Mouse (Mus musculus): Measurements from ENCODE around the gene Ndufa12. TPM values are rescaled to one million over a fixed set of nuclear protein-coding genes. Genes with fewer than 3 reads are reported as not detected.

The Ndufa12 gene
- polyA plus RNA-seq, 1 experiment from 2014 or later: 253 TPM

DNA sequence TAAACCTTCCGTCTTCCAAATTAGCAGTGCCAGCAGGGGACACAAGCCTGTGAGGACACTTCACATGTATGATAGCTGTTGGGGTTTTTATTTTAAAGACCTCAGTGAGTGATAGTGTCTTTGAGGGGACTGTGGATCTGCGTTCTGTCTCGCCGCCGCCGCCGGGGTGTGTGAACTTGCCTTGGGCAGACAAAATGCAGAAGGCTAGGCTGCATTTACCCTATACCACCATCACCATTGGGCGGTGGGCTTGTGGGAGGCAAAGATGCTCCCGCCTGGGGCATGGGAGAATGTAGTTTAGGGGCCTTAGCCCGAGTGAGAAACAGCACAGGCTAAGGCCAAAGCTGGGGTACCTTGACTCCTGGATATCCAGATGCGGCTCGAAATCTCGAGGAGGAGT lies 64.1 kb downstream of the Ndufa12 start:
- 87% methylated on average over 13 of the region's 13 CpGs for WGBS
- ATAC-seq: no peak
- TF ChIP-seq EP300 (IDR thresholded peaks at IDR 0.05) (no peak), CTCF (IDR thresholded peaks at IDR 0.05) (no peak)

DNA sequence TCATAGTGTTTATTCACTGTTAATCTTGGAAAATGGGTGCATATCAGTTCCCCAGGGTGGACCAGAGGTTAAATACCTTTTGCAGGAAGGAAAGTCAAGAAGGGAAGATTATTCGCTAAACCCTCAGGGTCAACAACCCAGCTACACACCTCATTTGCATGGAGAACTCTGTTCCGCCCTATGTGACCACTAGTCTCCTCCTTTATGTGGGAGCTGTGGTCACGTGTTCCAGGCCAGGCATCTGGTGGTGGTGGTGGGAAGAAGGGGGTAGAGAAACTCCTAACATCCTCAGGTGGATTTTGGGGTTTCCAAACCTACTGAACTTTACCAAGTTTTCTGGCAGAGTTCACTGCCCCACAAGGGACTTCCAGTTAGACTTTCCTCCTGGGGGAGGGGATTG lies 64.7 kb downstream of the Ndufa12 start:
- Histone ChIP-seq H3K9me3 (ENCODE audit: low read length) (no peaks in the 10 kb centered on the region), H3K36me3 (ENCODE audit: insufficient read depth, low read length) (no peaks in the 10 kb centered on the region), H3K4me3 (ENCODE audit: low read depth, low read length) (no peak overlapping the region), H3K27me3 (replicated peaks; ENCODE audit: insufficient read depth, low read length) (no peaks in the 10 kb centered on the region), H3K4me2 (replicated peaks; ENCODE audit: low read depth, low read length) (no peak overlapping the region), H3K9ac (replicated peaks; ENCODE audit: low read depth) (no peak overlapping the region), H3K4me1 (ENCODE audit: insufficient read depth, low read depth, low read length) (no peaks in the 10 kb centered on the region), H3K27ac (ENCODE audit: low read length) (no peak overlapping the region)
- DNase-seq (ENCODE audit: low spot score) (no peak), ATAC-seq (no peak)
- WGBS: 76% methylated on average over 3 of the region's 3 CpGs
- TF ChIP-seq CTCF (IDR thresholded peaks at IDR 0.05) (no peak), EP300 (IDR thresholded peaks at IDR 0.05) (no peak)

More for the DNA sequence above, 64.1 kb downstream of the Ndufa12 start:
- no peaks in the 10 kb centered on the region for H3K9me3 ChIP-seq (ENCODE audit: low read length)
- no peaks in the 10 kb centered on the region for H3K36me3 ChIP-seq (ENCODE audit: insufficient read depth, low read length)
- H3K9ac ChIP-seq (replicated peaks; ENCODE audit: low read depth): no peak overlapping the region
- no peak overlapping the region for H3K27ac ChIP-seq (ENCODE audit: low read length)
- H3K4me1 ChIP-seq (ENCODE audit: insufficient read depth, low read depth, low read length): no peaks in the 10 kb centered on the region
- H3K4me2 ChIP-seq (replicated peaks; ENCODE audit: low read depth, low read length): no peak overlapping the region
- no peak overlapping the region for H3K4me3 ChIP-seq (ENCODE audit: low read depth, low read length)
- DNase-seq (ENCODE audit: low spot score): no peak
- H3K27me3 ChIP-seq (replicated peaks; ENCODE audit: insufficient read depth, low read length): no peaks in the 10 kb centered on the region

GRCm38 (mm10) chr10:94265656-94266542 lies 67.4 kb downstream of the Ndufa12 start:
- no peaks in the 10 kb centered on the region for H3K9me3 ChIP-seq (ENCODE audit: low read length)
- no peaks in the 10 kb centered on the region for H3K4me1 ChIP-seq (ENCODE audit: insufficient read depth, low read depth, low read length)
- H3K36me3 ChIP-seq (ENCODE audit: insufficient read depth, low read length): no peaks in the 10 kb centered on the region
- DNase-seq (ENCODE audit: low spot score) (no peak), ATAC-seq (no peak)
- no peak overlapping the region for H3K4me3 ChIP-seq (ENCODE audit: low read depth, low read length)
- H3K27me3 ChIP-seq (replicated peaks; ENCODE audit: insufficient read depth, low read length): no peaks in the 10 kb centered on the region
- WGBS: 67% methylated on average over 17 of the region's 17 CpGs
- no peak overlapping the region for H3K4me2 ChIP-seq (replicated peaks; ENCODE audit: low read depth, low read length)
- no peak overlapping the region for H3K27ac ChIP-seq (ENCODE audit: low read length)
- H3K9ac ChIP-seq (replicated peaks; ENCODE audit: low read depth): no peak overlapping the region
- TF ChIP-seq EP300 (IDR thresholded peaks at IDR 0.05) (no peak), CTCF (IDR thresholded peaks at IDR 0.05) (no peak)

Other genes starting within 250 kb of the Ndufa12 start
- gene Vezt, start 162.9 kb upstream of the Ndufa12 start, polyA plus RNA-seq (2015; fragmentation: Nextera tagmentation; extraction: Ambion mirVana): 14.3 and 17.7 TPM in 2 replicates
- 3.2 and 4.1 TPM in 2 replicates for gene Fgd6, start 162.7 kb upstream of the Ndufa12 start, polyA plus RNA-seq (2015; fragmentation: Nextera tagmentation; extraction: Ambion mirVana)
- 5.4 TPM in 2 replicates for gene Nr2c1, start 50.7 kb upstream of the Ndufa12 start, polyA plus RNA-seq (2015; fragmentation: Nextera tagmentation; extraction: Ambion mirVana)
- gene Gm4792, start 100.0 kb downstream of the Ndufa12 start, polyA plus RNA-seq (2015; fragmentation: Nextera tagmentation; extraction: Ambion mirVana): not detected in 2 replicates
- gene Tmcc3, start 113.2 kb downstream of the Ndufa12 start, polyA plus RNA-seq (2015; fragmentation: Nextera tagmentation; extraction: Ambion mirVana): 14.0 and 14.3 TPM in 2 replicates

All from lung, postnatal 0 days (tissue).